Mouse (Mus musculus) R1 (cell line): ENCODE measurements around the gene Mbnl2.

ENCODE experiments used
- DNase-seq: peaks from one replicate; pipeline ENCODE4 v3.0.0-alpha.2; 2018; ENCODE audit warnings: low read depth, low spot score

Mbnl2 gene

GRCm38 (mm10) chr14:120273766-120274165 is 1.7 kb upstream of the Mbnl2 start:
- no peak for DNase-seq

- no peak for DNase-seq
Measured at GRCm38 (mm10) chr14:120274746-120275145, 723 bp upstream of the Mbnl2 start.

DNA sequence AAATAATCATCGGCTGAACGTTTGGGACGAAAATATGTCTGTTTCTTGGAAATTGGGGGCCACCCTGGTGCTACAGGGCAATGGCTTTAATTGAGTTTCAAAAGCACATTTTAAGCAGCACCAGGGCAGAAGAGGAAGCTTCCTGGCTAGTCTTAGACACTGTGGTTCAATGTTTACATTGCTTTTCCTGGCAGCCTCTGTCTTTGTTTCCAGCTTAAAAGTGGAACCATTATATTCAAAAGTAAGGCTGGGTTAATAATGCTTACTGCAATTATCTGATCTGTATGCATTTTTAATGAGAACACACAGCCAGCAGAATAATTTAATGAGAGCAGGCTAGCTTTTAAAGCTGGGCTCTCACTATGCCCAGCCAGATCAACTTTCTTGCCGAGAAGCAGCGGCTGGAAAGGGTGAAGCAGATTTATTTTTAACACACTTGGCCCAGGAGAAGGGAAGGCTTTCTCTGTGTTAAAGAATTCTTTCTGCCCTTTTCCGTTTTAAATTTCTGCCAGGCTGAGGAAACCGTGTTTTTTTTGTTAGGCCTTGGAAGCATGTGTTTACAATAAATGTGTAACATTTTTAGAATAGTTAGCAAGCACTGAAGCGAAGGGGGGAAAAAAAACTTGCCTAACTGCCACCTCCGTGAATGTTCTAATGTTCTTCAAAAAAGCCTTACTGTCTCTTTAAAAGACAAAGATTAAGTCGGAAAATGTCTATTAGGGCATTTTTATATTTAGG is 1.0 kb downstream of the Mbnl2 start:
- DNase-seq, result no peak

DNA sequence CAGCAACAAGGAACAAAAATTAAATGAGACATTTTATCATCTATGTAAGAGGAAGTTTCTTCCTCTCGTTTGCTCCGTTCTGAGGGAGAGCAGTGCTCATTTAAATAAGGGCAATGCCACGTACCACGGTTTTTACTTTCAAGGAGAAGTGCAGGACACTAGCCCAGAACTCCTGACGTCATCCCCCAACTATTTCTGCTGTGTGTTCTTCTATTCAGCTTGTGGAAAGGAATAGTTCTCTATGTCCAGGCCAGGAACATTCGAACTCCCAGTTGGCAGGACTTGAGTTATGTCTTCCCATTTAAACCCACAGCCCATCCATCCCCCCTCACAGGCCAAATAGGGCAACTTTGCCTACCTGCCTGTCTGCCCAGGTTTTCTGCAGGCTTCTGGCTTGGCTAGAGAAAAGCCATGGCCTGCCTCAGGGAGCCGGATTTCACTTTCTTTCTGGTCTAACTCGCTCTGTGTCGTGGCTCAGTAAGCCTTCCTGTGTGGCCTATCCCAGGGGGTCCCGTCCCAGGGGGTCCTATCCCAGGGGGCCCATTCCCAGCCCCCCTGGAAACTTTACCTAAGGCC is 1.7 kb downstream of the Mbnl2 start:
- peak; percentile 61 for DNase-seq

GRCm38 (mm10) chr14:120278290-120279244 is 3.1 kb downstream of the Mbnl2 start:
- DNase-seq, result peak; percentile 66

GRCm38 (mm10) chr14:120280136-120280535 is 4.7 kb downstream of the Mbnl2 start:
- no peak for DNase-seq

GRCm38 (mm10) chr14:120283787-120284186 is 8.3 kb downstream of the Mbnl2 start:
- DNase-seq, result no peak

GRCm38 (mm10) chr14:120284504-120284903 is 9.0 kb downstream of the Mbnl2 start:
- DNase-seq, result no peak

GRCm38 (mm10) chr14:120287121-120287986 is 11.9 kb downstream of the Mbnl2 start:
- peak; percentile 85 for DNase-seq

- peak; percentile 75 for DNase-seq
Measured at GRCm38 (mm10) chr14:120287987-120288275, 12.5 kb downstream of the Mbnl2 start.

- DNase-seq, result peak; percentile 87
Measured at GRCm38 (mm10) chr14:120288378-120289002, 13.0 kb downstream of the Mbnl2 start.

- no peak for DNase-seq
Measured at GRCm38 (mm10) chr14:120289065-120289464, 13.6 kb downstream of the Mbnl2 start.

DNA sequence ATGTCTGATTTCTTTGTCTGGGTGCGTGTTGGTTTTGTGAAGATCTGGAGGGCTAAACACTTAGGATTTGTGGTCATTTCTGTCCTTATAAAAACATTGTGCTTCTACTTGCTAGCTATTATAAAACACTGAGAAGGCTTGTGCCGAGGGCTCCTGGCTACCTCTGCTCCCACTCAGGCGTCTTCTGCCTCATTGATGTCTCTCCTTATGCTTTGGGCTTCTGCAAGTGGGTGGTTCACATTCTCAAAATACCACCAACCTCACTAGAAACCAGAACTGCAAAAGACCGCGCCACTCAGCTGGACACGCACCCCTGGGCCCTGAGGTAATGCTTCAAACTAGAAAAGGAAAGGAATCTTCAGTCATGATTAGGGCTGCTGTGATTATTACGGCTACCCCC is 14.1 kb downstream of the Mbnl2 start:
- DNase-seq, result no peak

- DNase-seq, result no peak
Measured at GRCm38 (mm10) chr14:120291226-120291757, 15.8 kb downstream of the Mbnl2 start.

GRCm38 (mm10) chr14:120292133-120292532 is 16.7 kb downstream of the Mbnl2 start:
- DNase-seq, result no peak

DNA sequence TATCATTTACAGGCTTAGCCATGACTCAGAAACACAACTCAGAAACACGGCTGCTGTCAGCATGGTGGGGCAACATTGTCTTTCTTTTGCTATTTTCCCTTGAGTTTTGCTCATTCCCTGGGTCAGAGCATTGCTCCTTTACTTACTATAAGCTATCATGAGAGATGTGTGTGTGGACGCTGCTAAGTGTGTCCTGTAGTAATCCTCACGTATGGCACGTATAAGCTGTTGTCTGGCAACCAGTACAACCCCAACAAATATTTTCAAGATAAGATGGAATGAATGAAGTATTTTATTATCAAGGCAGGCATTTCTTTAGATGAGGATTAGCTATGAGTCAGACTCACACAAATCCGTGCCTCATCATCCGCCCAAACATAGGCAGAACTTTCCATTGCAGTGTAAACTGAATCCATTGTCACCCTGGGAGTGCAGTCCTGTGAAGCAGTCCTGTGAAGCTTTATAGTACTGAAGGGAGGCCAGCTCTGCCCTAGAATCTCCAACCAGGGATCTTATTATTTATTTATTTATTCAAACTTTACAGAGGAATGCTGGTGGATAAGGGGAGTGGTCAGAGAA is 17.2 kb downstream of the Mbnl2 start:
- DNase-seq, result no peak

- DNase-seq, result no peak
Measured at GRCm38 (mm10) chr14:120294480-120294879, 19.0 kb downstream of the Mbnl2 start.

GRCm38 (mm10) chr14:120295355-120296220 is 20.1 kb downstream of the Mbnl2 start:
- peak; percentile 32 for DNase-seq

DNA sequence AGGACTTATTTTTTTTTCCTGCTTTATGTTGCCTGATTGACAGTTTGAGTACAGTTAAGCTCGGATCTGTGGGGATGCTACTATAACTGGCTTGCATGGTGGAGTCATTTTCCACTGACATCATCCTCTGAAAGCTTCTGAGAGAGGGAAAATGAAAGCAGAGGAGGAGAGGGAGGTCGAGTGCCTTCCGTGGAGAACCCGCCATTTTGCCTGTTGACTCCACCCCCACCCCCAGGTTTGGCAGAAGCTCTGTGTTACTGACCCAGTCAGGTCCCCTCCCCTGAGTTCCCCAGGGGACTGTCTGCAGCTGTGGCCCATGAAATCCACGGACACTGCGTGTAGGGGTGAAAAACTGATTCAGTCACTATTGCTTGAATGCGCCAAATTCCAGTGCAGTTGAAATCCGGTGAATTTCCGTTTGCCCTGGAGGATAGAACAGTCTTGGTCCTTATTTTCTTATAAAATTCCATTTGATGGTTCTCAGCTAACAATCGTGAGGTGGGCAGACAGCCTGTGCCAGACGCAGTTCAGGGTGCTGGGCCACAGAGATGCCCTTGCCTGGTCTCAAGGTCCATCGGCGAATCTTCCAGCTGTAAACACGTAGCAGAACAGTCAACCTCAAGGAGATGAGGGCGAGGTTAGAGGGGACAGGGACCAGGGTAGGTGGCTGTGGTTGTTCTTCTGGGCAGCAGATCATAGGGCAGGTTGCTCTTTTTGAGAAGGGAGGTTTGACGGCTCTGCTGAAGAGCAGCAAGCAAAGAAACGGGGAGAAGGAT is 20.9 kb downstream of the Mbnl2 start:
- DNase-seq, result peak; percentile 50
